Mouse (Mus musculus) C2C12 (cell line): Measurements from ENCODE around the gene Dscam. TPM values are rescaled to one million over a fixed set of nuclear protein-coding genes. Genes with fewer than 3 reads are reported as not detected.

ENCODE experiments used
- H3K27me3 ChIP-seq: one replicate; pipeline ENCODE4 v1.6.1; 2011; ENCODE audit not compliant: control insufficient read depth, insufficient read depth, insufficient read length
- H3K36me3 ChIP-seq: one replicate; pipeline ENCODE4 v1.6.1; 2011; ENCODE audit not compliant: control insufficient read depth, insufficient read depth
- H3K4me3 ChIP-seq: one replicate; pipeline ENCODE4 v1.5.1; 2011; ENCODE audit warnings: mild to moderate bottlenecking, control low read depth; ENCODE audit not compliant: poor library complexity, insufficient read depth, severe bottlenecking
- H3K79me2 ChIP-seq: one replicate; pipeline ENCODE4 v1.6.1; 2011; ENCODE audit not compliant: control insufficient read depth, insufficient read depth
- H3K79me3 ChIP-seq: one replicate; pipeline ENCODE4 v1.6.1; 2011; ENCODE audit warnings: low read depth, control low read depth
- H3ac ChIP-seq: one replicate; pipeline ENCODE3; 2011; ENCODE audit warnings: low read depth; ENCODE audit not compliant: control insufficient read depth, insufficient read length
- CEBPB ChIP-seq: IDR thresholded peaks from one replicate; pipeline ENCODE4 v1.6.1; 2011; ENCODE audit warnings: low read depth, mild to moderate bottlenecking, control low read depth, moderate library complexity
- CTCF ChIP-seq: IDR thresholded peaks from one replicate; pipeline ENCODE4 v1.5.1; 2011; ENCODE audit not compliant: control insufficient read depth, insufficient read depth, insufficient read length
- FOSL1 ChIP-seq: IDR thresholded peaks from one replicate; pipeline ENCODE4 v1.8.0; 2011; ENCODE audit warnings: mild to moderate bottlenecking, low read length; ENCODE audit not compliant: poor library complexity, insufficient read depth, severe bottlenecking
- MAX ChIP-seq: IDR thresholded peaks from one replicate; pipeline ENCODE4 v1.6.1; 2011; ENCODE audit warnings: mild to moderate bottlenecking, control low read depth
- MYOD1 ChIP-seq: IDR thresholded peaks from one replicate; pipeline ENCODE4 v1.6.1; 2011; ENCODE audit warnings: low read depth; ENCODE audit not compliant: control insufficient read depth, insufficient read length
- MYOG ChIP-seq: IDR thresholded peaks from one replicate; pipeline ENCODE4 v1.6.1; 2011; ENCODE audit not compliant: control insufficient read depth, insufficient read length; ENCODE audit errors: extremely low read depth
- USF1 ChIP-seq: IDR thresholded peaks from one replicate; pipeline ENCODE4 v1.6.1; 2011; ENCODE audit warnings: low read depth, mild to moderate bottlenecking, control low read depth, moderate library complexity
- polyA plus RNA-seq: library from polyadenylated mRNA; unstranded; fragments of >200 nt; fragmentation: generic; extraction: Trizol; gene quantifications from one replicate; pipeline ENCODE4 v1.2.1, GENCODE M21; 2012; ENCODE audit warnings: missing spikeins

The Dscam gene
- polyA plus RNA-seq, 1 experiment: not detected

DNA sequence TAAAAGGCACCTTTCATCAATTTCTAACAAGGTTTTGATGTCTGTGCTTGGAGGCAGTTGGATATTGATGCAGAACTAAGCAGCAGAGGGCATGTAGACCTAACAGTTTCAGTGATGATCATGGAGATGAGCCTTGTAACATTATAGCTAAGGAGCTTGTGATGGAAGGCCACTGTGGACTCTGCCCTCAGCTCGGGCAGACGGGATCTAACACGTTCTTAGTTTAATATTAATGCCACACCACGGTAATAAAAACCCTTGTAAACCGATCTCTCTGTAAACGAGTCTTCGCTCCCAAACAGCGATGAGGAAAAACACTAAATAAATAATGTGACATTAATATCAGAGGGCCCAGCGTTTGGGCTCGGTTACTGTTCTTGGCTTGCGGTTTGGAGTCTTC, 569.8 kb downstream of the Dscam start:
- Histone ChIP-seq H3K79me3 (no peaks in the 10 kb centered on the region), H3K36me3 (no peaks in the 10 kb centered on the region), H3K4me3 (no peak overlapping the region), H3K79me2 (no peaks in the 10 kb centered on the region), H3K27me3 (no peaks in the 10 kb centered on the region), H3ac (no peak overlapping the region)
- TF ChIP-seq MYOD1: no peak
- TF ChIP-seq USF1: no peak
- no peak for TF ChIP-seq MAX
- TF ChIP-seq CTCF: no peak
- no peak for TF ChIP-seq CEBPB
- TF ChIP-seq FOSL1: no peak
- TF ChIP-seq MYOG: no peak

DNA sequence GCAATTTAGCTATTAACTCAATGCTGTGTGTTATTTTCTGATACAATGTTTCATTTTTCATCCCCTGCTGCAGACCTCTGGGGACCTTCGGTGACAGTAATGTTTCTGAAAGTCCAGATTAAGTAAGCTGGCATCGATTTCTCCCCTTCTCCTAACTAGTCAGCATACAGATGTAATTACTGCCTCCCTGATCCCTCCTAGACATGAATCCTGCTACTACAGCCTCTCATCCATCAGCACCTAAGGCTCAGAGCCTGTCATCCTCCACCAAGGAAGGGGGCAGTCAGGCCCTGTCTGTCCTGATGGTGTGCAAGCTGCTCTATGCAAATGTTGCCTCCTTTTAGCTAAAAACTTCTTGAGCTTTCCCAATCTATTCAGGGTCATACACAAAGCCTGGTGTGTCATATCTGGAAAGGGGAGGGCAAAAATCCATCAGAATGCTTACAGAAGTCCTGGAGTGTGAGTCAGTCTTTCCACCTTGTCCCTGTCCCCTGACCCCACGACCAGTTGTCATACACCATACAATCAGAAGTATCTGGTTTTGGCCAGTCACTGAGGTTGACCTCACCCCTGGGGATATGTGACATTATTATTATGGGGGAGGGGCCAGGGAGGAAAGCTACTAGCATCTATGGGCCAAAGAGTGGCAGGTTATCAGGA, 571.0 kb downstream of the Dscam start:
- no peak overlapping the region for H3ac ChIP-seq
- H3K27me3 ChIP-seq: no peaks in the 10 kb centered on the region
- no peaks in the 10 kb centered on the region for H3K79me3 ChIP-seq
- H3K4me3 ChIP-seq: no peak overlapping the region
- TF ChIP-seq FOSL1: no peak
- TF ChIP-seq MAX: no peak
- no peak for TF ChIP-seq CTCF
- no peak for TF ChIP-seq CEBPB
- TF ChIP-seq USF1: no peak
- no peak for TF ChIP-seq MYOD1
- TF ChIP-seq MYOG: no peak
- H3K79me2 ChIP-seq: no peaks in the 10 kb centered on the region
- no peaks in the 10 kb centered on the region for H3K36me3 ChIP-seq

DNA sequence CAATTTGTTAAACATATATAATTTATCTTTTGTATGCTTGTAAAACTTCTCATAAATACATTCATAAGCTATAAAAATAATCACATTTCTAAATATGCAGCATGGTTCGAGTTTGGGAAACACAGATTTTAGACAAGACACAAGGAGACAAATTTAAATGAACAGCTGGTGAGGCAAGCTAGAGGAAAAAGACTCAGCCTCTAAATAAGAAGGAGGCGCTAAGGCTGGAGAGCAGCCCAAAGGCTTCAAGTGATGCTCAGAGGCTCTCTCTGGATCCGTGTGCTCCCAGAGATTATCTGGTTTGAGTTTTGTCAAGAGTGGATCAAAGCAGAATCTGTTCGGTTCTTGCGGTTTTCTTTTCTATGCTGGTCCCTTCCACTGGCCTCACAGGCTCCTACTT, 594.7 kb downstream of the Dscam start:
- no peaks in the 10 kb centered on the region for H3K79me3 ChIP-seq
- H3ac ChIP-seq: no peak overlapping the region
- no peaks in the 10 kb centered on the region for H3K79me2 ChIP-seq
- TF ChIP-seq CTCF (no peak), FOSL1 (no peak), CEBPB (no peak), USF1 (no peak), MYOG (no peak), MAX (no peak), MYOD1 (no peak)
- no peaks in the 10 kb centered on the region for H3K27me3 ChIP-seq
- H3K4me3 ChIP-seq: no peak overlapping the region
- no peaks in the 10 kb centered on the region for H3K36me3 ChIP-seq

DNA sequence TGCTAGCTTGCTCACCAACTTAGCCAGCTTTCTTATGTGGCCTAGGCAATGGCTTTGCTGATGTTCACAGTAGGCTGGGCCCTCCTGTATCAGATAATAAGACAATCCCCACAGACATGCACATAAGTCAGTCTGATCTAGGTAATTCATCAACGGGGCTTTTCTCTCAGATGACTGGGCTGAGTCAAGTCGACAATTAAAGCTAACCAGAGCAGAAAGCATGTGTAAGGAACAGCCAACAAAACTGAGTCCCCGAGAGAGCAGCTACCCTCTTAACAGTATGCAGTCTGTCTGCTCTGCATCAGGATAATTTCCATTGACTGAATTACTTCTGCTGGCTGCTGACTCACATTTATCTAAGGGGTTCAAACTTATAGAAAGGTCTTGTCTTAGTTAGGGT, 603.1 kb downstream of the Dscam start:
- TF ChIP-seq CTCF (no peak), CEBPB (no peak), MAX (no peak), MYOG (no peak), FOSL1 (no peak), USF1 (no peak), MYOD1 (no peak)
- Histone ChIP-seq H3K79me2 (no peaks in the 10 kb centered on the region), H3K4me3 (no peak overlapping the region), H3ac (no peak overlapping the region), H3K79me3 (no peaks in the 10 kb centered on the region), H3K36me3 (no peaks in the 10 kb centered on the region), H3K27me3 (no peaks in the 10 kb centered on the region)

DNA sequence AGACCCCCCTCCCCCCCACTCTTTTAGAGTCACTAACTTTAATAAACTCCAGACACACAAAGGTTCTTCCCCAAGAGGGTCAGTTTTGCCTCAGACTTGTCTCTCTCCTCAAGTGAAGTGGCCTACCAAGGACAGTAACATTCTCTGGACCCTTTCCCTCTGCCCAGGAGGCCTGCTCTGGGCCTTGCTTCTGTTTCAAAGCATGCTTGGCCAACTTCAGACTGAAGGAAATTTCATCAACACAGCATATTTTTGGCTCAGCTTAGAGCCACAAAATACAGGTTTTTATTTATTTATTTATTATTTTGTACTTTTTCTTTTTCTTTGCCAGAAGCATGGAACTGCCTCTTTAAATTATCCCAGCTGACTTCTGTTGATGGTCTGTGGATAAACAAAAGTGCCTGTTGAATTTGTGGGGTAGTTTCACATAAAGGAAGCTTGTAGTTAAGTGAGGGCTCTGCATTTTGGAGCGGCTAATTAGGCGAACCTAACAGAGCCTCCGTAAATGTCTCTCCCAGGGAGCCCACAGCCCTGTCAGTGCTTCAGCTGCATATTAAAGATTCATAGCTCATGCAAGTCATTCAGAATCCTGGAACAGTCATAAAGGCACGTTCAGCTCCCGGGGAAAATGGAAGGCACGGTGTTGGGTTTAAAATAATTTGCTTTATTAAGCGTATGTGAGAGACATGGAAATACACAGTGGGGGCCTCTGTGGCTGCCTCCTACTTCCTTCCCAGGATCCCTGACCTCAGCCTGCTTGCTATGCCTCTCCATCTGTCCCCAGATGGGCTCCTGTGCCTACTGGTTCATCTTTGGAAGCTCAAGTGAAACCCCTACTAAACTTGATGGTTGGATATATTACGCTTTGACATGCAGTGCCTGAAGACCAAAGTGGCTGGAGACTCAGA, 606.9 kb downstream of the Dscam start:
- Histone ChIP-seq H3K4me3 (no peak overlapping the region), H3K36me3 (no peaks in the 10 kb centered on the region), H3ac (no peak overlapping the region), H3K79me3 (no peaks in the 10 kb centered on the region), H3K79me2 (no peaks in the 10 kb centered on the region), H3K27me3 (no peaks in the 10 kb centered on the region)
- TF ChIP-seq CTCF: no peak
- TF ChIP-seq FOSL1: no peak
- TF ChIP-seq MAX: no peak
- TF ChIP-seq USF1: no peak
- TF ChIP-seq MYOG: no peak
- TF ChIP-seq CEBPB: no peak
- TF ChIP-seq MYOD1: no peak

DNA sequence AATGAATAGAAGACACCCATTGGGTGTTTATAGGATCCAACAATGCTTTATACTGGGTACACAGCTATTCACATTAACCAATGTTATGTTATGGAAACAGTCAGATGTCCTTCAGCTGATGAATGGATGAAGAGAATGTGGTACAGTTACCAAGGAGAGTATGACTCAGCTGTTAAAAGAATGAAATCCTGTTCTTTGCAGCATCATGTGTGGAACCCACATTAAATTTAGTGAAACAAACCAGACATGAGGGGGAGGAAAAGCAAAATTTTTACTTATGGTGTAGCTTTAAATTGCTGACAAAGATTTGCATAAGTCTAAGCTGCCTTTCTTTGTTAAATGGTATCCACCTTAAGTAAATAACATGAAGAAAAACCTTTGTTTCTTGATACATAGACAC, 610.8 kb downstream of the Dscam start:
- no peaks in the 10 kb centered on the region for H3K79me3 ChIP-seq
- H3K4me3 ChIP-seq: no peak overlapping the region
- no peaks in the 10 kb centered on the region for H3K36me3 ChIP-seq
- no peaks in the 10 kb centered on the region for H3K27me3 ChIP-seq
- TF ChIP-seq CTCF (no peak), CEBPB (no peak), MYOG (no peak), FOSL1 (no peak), MAX (no peak), MYOD1 (no peak), USF1 (no peak)
- H3K79me2 ChIP-seq: no peaks in the 10 kb centered on the region
- no peak overlapping the region for H3ac ChIP-seq
